9 mouse cellular contexts compared by ENCODE assay signal in the genomic region with DNA sequence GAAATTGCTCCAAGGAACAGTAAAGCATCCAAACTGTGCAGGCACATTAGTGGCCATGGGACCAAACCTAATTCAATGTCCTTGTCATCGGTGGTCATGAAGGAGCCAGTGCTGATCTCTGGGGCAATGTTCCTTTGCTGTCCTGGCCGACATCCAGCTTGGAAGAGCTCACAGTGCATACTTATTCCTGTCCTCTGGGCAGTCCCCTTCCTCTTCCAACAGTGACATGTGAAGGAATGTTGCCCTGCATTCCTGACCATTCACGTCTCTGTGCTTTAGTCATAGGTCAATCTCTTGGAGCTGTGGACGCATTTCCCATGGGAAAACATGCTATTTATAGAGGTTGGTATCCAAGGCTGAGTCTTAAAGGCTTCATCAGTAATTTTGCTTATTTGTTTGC. TPM values are rescaled to one million over a fixed set of nuclear protein-coding genes. Genes with fewer than 3 reads are reported as not detected.
DNase-seq lines count a peak whose midpoint lies in the region; ATAC-seq and TF ChIP-seq lines count a peak whose summit lies in the region.
"Had no signal": no experiment of that assay in that cellular context is flagged by ENCODE, and none has a peak within 500 bp of the region (broad histone marks: within the 10 kb centered on the region; RNA-seq: fewer than 3 reads in every experiment).

No protein-coding gene starts in this region.

- H3K27ac ChIP-seq in forebrain, postnatal 0 days (ENCODE audit: low read depth, low read length) = no peak overlapping the region
- no peak overlapping the region for H3K27ac ChIP-seq in forebrain, embryonic 11.5 days (ENCODE audit: low read depth, low read length)
- H3K27ac ChIP-seq in embryonic fibroblast, embryonic 13.5 days (ENCODE audit: insufficient read depth, low read length) = peak overlapping the region; percentile 50
- H3K27ac ChIP-seq: midbrain, embryonic 12.5 days had no signal

- intact Hi-C loops in heart, postnatal 10 days (cut with DNase I) = no loop called here

- WGBS in forebrain, postnatal 0 days = 61% methylated on average over 4 of the region's 4 CpGs
- 69% methylated on average over 4 of the region's 4 CpGs for whole genome bisulfite sequencing in forebrain, embryonic 11.5 days

- no peak for TF ChIP-seq CTCF in forebrain, postnatal 0 days (IDR thresholded peaks at IDR 0.05; ENCODE audit: low read depth)
- TF ChIP-seq CTCF in embryonic fibroblast, embryonic 13.5 days (IDR thresholded peaks at IDR 0.05; ENCODE audit: borderline replicate concordance, insufficient read depth, low read length) = no peak

- DNase-seq in forebrain, postnatal 0 days = peak; percentile 6
- DNase-seq in forebrain, embryonic 11.5 days (ENCODE audit: low spot score) = no peak
- DNase-seq in heart, postnatal 10 days = peak; percentile 89 to 91
- peak; percentile 78 for DNase-seq in lung, postnatal 10 days
- no peak for DNase-seq in urinary bladder, adult 2 months (ENCODE audit: low spot score)
- DNase-seq in urinary bladder, postnatal 36 days (ENCODE audit: low spot score in 2 of 2) = no peak
- DNase-seq in spleen, postnatal 4 days (ENCODE audit: low spot score in 2 of 2) = no peak

- TF ChIP-seq POLR2A in embryonic fibroblast, embryonic 13.5 days (IDR thresholded peaks at IDR 0.05; ENCODE audit: low read depth, low read length) = no peak

- no peaks in the 10 kb centered on the region for H3K27me3 ChIP-seq in forebrain, postnatal 0 days (ENCODE audit: insufficient read depth, low read length)
- H3K27me3 ChIP-seq in forebrain, embryonic 11.5 days (ENCODE audit: control insufficient read depth, insufficient read depth, low read length) = no peaks in the 10 kb centered on the region
- H3K27me3 ChIP-seq: midbrain, embryonic 12.5 days had no signal

- no peak for ATAC-seq in forebrain, postnatal 0 days
- no peak for ATAC-seq in forebrain, embryonic 11.5 days (replicated peaks; ENCODE audit: low FRiP score)

- H3K4me1 ChIP-seq in forebrain, postnatal 0 days (ENCODE audit: insufficient read depth) = no peaks in the 10 kb centered on the region
- H3K4me1 ChIP-seq in forebrain, embryonic 11.5 days (replicated peaks; ENCODE audit: control insufficient read depth, insufficient read depth, low read length) = no peaks in the 10 kb centered on the region
- peaks cover 19% of the 10 kb centered on the region for H3K4me1 ChIP-seq in embryonic fibroblast, embryonic 13.5 days (ENCODE audit: control insufficient read depth, insufficient read depth, low read length)

- no peak overlapping the region for H3K9ac ChIP-seq in forebrain, postnatal 0 days
- H3K9ac ChIP-seq in forebrain, embryonic 11.5 days (ENCODE audit: low read length) = no peak overlapping the region
- H3K9ac ChIP-seq: midbrain, embryonic 12.5 days had no signal

- H3K36me3 ChIP-seq in forebrain, postnatal 0 days (ENCODE audit: insufficient read depth) = no peaks in the 10 kb centered on the region
- H3K36me3 ChIP-seq in forebrain, embryonic 11.5 days (ENCODE audit: control insufficient read depth, insufficient read depth, low read length) = no peaks in the 10 kb centered on the region
- H3K36me3 ChIP-seq: midbrain, embryonic 12.5 days had no signal

- no peak overlapping the region for H3K4me3 ChIP-seq in forebrain, postnatal 0 days (ENCODE audit: low read depth, low read length)
- H3K4me3 ChIP-seq in forebrain, embryonic 11.5 days (ENCODE audit: low read depth, low read length) = no peak overlapping the region
- no peak overlapping the region for H3K4me3 ChIP-seq in embryonic fibroblast, embryonic 13.5 days (ENCODE audit: insufficient read depth, low read length)
- H3K4me3 ChIP-seq: midbrain, embryonic 12.5 days had no signal

- H3K4me2 ChIP-seq in forebrain, postnatal 0 days (ENCODE audit: low read depth) = no peak overlapping the region
- H3K4me2 ChIP-seq in forebrain, embryonic 11.5 days (ENCODE audit: low read depth, low read length, severe bottlenecking) = no peak overlapping the region
- H3K4me2 ChIP-seq: midbrain, embryonic 12.5 days had no signal

- no peaks in the 10 kb centered on the region for H3K9me3 ChIP-seq in forebrain, postnatal 0 days (ENCODE audit: low read length)
- no peaks in the 10 kb centered on the region for H3K9me3 ChIP-seq in forebrain, embryonic 11.5 days (ENCODE audit: control insufficient read depth, low read length)
- H3K9me3 ChIP-seq: midbrain, embryonic 12.5 days had no signal

RNA-seq across cellular contexts. Expression of gene Ppp1cb, which starts 41.8 kb away (rescaled TPM):
- 166 and 195 TPM in 2 replicates for total RNA-seq in forebrain, postnatal 0 days (2014; rRNA removed)
- polyA plus RNA-seq in forebrain, postnatal 0 days (2015; fragmentation: Nextera tagmentation; extraction: Ambion mirVana) = 205 and 209 TPM in 2 replicates
- polyA plus RNA-seq in forebrain, embryonic 11.5 days (2014; fragmentation: Nextera tagmentation; extraction: Ambion mirVana) = 204 and 220 TPM in 2 replicates
- polyA plus RNA-seq in embryonic fibroblast, embryonic 13.5 days (2011; ENCODE audit: insufficient read length, low read depth, missing spikeins) = 413 and 531 TPM in 2 replicates
- total RNA-seq in heart, postnatal 10 days (2021) = 100 to 1,000 TPM; 446 to 490 TPM
- polyA plus RNA-seq in urinary bladder, adult 2 months (2012; rRNA removed) = 446 and 557 TPM in 2 replicates

Comparison
In these comparisons a context has a peak if more than half of its experiments do, and no peak if none do; other contexts are left out.
1. DNase-seq: peak in forebrain, postnatal 0 days (single experiment), heart, postnatal 10 days (2 of 2) and lung, postnatal 10 days (single experiment); none in forebrain, embryonic 11.5 days (single experiment), urinary bladder, adult 2 months (single experiment), urinary bladder, postnatal 36 days (0 of 2) and spleen, postnatal 4 days (0 of 2).